Mouse (Mus musculus) cerebellum, postnatal 4 days (tissue): ENCODE data around the gene Ikzf2.

Source experiments
- DNase-seq, 2 experiments: peaks; one replicate each; pipeline ENCODE4 v3.0.0; 2022; ENCODE audit warnings: low spot score in 2 of 2, mixed read lengths in 1 of 2

The Ikzf2 gene

GRCm38 (mm10) chr1:69667456-69667855 is 19.6 kb downstream of the Ikzf2 start:
- DNase-seq, result no peak

DNA sequence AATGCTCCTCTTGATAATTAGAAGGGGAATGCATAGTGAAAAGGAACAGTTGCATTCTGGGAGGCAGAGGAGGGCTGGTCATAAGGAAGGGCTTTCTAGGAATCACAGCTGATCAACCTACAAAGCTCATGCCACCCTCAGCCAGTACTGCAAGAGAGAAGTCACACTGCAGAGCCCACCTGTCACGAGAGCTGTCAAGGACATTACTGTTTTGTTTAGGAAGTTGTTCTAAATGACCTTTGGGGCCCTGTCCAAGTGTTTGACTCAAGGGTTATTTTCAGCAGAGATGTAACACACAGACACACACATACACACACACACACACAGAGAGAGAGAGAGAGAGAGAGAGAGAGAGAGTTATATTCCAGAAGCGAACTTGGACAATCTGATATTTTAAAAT is 27.3 kb downstream of the Ikzf2 start:
- DNase-seq, result no peak

DNA sequence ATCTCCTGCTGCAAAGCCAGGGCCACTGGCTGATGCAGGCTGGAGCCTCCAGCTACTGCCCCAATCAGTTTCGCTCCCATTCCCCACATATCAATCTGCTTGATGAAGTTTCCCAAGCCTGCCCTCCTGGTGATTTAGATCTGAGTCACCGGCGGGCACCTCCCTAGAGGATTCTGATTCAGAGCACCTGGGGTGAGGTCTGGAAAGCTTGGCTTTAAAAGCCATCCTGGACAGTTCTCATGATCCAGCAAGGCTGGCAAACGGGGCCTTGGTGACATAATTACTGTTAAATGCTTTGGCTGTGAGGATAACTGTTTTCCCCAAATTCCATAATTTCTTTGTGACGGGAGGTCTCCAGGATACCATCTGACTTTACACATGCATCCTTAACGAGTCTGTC is 29.0 kb downstream of the Ikzf2 start:
- no peak for DNase-seq

DNA sequence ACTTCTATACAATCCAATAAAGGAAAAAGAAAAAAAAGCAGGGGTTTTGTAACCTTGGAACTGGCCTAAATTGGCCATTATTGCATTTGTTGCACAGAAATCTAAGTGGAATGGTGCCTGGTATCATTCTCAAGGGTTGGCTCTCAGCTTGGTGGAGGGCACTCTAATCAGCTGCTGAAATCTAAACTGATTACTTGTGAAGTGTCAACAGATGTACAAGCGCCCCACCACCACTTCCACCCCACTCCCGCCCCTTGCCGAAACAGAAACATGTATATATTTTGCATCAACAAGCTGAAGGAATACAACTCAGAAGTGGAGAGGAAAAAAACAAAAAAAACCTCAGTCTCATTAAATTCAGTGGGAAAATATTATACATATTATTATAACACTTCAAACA is 29.6 kb downstream of the Ikzf2 start:
- no peak for DNase-seq

DNA sequence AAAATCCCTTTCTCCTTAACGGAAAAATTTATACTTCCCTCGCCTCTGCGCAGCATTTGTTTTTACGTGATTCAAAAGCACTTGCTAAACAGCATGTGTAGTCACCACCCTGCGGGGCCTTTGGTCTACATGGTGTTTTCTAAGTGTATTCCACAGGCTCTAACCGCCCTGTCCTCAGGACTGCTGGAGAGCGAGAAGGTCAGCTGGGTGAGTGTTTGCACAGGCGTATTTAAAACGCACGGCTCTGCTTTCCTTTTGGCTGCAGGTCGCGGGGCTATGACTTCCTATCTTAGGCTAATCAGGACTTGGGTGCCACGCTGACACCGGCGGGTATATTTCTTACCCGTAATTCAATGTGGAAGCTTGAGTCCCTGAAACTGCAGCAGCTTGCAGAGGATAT is 30.1 kb downstream of the Ikzf2 start:
- DNase-seq, result no peak

- DNase-seq, result no peak
Observed at GRCm38 (mm10) chr1:69656047-69656782, 30.8 kb downstream of the Ikzf2 start.

DNA sequence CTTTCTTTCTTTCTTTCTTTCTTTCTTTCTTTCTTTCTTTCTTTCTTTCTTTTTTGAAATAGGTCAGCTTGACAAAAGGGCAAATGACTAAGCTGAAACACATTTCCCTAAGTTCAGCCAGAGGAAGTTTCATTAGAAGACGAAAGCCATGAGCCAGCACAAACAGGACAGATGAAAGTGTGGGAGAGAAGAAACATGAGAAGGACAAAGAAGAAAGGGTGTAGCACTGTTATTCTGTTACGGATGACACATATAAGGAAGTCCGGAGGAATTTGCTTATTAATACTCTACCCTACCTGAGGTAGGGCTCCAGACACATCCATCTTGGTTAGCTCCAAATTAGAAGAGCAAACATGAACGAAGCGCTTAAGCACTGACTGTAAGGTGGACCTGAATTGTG is 31.7 kb downstream of the Ikzf2 start:
- no peak for DNase-seq

DNA sequence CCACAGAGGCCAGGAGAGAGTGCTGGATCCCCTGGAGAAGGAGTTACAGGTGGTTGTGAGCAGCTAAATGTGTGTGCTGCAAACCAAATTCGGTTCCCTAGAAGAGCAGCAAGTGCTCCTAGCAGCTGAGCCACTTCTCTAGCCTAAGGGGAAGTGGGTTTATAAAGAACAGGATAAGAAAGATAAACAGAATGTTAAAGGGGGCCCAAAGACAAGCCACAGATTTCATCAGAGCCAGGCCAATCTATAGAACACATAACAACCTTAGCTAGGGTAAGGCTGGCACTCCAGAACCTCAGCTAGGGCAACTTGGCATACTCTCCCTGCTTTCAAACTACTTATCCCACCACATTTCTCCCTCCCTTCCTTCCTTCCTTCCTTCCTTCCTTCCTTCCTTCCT is 32.1 kb downstream of the Ikzf2 start:
- DNase-seq, result no peak

DNA sequence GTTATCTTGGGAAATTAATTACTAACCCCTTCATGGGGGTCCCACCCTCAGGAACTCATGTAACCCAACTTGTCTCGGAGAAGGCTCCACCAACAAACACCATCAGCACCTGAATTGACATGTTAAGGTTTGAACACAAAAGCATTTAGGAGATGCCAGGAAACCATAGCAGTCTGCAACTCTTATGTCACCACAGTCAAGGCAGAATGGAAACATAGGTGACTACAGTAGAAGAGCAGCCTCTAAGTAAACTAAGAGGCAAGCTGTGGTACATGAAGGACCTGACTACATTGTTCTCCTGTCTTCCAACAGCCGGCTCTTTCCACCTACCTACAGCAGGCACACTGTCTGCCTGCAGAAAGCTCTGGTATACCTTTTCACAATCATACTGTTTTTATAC is 33.6 kb downstream of the Ikzf2 start:
- DNase-seq, result no peak

GRCm38 (mm10) chr1:69643138-69643537 is 43.9 kb downstream of the Ikzf2 start:
- DNase-seq, result no peak

DNA sequence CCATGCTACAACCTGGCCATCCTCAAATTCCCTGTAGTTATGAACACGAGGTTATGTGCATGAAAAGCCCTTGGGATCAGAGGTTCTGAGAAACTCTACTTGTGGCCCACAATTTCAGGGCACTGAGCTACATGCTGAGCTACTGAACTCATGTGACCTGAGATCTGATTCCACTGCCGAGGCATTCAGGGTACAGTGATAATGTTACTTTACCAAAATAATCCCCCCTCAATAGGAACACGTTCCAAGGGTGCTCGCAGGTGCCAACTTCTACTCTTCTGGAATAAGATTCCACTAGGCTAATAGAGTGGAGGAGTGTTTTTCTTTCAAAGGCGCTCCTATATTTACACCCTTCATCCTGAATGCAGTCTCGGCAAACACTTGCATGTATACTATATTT is 45.1 kb downstream of the Ikzf2 start:
- no peak for DNase-seq

DNA sequence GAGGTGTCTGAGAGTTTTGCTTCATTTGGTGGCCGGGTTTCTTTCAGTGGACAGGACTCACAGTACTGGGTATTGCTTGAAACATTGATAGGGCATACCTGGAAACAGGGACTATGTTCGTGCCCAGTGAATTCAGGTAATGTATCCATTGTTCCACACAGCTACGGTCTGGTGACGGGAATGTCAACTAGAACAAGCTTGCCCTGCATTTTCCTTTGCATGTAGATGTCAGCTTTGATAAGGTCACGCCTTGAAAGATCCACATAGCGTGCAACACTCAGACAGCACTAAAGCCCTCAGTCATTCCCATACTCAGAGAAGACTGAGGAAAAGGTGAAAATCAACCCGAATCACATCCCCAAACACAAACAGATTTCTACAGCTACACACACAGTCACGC is 48.7 kb downstream of the Ikzf2 start:
- DNase-seq, result no peak

DNA sequence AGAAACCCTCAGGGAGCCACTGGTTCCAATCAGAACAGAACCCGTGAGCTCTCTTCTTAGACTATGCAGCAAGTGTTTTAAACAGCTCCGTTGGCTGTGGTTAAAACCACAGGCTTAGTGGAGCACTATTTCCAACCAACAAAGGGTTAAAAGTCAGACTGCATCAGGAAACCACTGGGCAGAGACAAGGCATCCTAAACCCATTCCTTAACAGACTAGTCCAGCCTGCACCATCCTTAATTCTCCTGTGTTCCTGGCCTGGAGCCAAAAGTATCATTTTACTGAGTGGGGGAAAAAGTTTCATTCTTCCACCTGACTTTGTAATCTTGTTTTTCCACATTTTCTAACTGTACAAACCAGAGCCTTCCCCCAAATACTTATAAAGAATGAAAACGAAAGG is 49.1 kb downstream of the Ikzf2 start:
- no peak for DNase-seq

GRCm38 (mm10) chr1:69634259-69634658 is 52.8 kb downstream of the Ikzf2 start:
- DNase-seq, result no peak

DNA sequence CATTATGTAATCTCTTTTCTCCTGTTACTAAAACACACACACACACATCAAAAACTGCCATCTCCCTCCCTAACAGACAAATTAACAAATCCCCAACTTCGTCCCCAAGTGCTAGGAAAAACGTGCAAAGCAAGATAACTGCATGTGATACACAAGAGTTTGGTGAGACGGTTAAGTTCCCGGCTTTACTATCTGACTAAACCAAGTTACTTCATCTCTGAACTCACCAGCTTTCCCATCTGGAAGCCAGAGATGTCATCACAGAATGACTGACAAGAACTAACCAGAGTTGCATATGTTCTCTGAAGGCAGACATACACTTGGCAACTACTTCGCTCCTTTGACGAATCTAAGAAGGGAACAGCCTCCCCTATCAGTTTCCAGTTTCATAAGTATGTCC is 56.5 kb downstream of the Ikzf2 start:
- no peak for DNase-seq

DNA sequence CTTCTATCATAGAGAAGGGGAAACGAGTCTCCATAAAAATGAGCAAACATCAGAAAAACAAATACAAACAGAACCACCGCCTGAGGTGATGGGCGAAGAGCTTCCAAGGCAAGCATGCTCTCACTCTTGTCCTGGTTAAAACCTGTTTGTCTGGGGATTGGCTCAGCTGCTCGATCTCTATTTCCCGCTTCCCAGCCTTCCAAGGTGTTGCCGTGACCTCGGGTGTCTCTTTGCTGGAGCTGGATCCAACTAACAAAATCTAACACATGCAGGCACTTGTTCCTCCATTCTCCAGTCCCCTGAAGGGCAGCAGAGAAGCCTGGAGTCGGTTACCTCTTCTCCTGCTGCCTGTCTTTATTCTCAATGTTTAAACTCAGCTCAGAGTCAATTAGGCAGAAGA is 57.5 kb downstream of the Ikzf2 start:
- DNase-seq, result no peak

DNA sequence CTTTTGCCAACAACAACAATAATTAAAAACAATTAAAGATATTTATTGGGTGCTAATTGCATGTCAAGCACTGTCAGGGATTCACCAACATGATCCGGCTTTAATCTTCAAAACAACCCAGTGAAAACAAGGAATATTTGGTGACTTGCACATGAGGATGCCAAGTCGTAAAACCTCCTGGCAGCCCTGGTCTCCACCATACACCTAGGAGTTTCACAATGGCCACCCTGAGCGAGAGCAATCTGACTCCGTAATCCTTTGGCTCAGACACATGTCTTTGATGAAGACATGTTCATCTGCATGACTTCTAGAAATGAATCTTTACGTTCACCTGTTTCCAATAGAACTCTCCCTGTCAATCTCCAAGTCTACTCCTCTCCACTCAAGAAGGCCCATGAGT is 75.0 kb downstream of the Ikzf2 start:
- DNase-seq, result no peak

DNA sequence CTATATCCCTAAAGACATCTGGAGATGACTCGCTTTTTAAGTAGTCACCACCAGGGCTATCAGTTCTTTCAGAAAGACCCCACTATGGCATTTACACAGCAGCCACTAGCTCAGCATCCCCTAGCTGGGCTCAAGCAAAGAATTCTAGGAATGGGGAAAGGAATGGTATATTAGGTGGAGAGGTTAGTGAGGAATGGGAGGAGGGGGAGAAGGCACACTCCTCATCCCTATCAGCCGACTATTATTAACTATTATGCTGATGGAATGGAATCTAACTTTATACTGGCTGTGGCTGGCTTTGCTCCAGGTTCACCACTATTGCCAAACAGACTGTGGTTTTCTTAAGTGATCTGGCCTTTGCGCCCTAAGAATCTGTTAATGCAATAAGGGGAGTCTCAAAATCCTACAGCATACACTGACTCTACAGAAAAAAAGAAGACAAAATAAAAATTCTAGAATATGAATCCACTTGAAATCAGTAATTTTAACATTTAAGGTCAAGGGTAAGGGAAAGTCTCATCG is 75.8 kb downstream of the Ikzf2 start:
- no peak for DNase-seq

DNA sequence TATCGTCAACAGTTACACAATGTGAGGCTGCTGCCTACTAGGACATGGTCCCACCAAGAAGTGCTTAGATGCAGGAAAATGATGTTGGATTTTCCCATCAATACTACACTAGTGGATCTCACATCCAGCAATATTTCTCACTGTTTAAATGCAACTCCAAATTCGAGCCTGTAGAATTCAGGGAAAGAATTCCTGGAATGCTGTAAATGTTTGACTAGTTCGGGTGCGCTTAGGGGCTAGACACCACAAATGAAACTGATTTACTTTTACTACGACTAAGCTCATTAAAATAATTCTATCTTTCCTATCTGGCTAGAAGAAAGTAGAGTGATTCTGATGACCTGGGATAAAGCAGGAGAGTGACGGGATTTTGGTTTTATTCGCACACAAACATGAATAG is 76.3 kb downstream of the Ikzf2 start:
- DNase-seq, result no peak

GRCm38 (mm10) chr1:69608846-69609245 is 78.2 kb downstream of the Ikzf2 start:
- DNase-seq, result no peak

GRCm38 (mm10) chr1:69606844-69607243 is 80.2 kb downstream of the Ikzf2 start:
- no peak for DNase-seq

DNA sequence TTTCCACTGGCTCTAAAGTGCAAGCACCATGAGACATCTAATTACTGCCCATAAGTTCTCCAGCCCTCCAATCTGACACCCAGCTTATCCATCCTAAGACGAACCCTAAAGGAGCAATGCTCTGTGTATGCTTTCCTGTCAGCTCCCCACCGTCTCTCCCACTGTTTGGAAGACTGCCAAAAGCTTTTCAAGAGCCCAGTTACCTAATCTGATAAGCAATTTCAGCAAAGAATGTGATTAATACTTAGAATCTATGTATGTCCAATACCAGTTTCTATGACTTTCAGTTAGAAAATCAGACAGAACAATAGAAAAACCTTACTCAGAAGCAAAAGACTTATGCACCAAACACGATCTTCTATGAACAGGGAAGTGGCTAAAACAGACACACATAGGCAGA is 82.8 kb downstream of the Ikzf2 start:
- DNase-seq, result no peak

DNA sequence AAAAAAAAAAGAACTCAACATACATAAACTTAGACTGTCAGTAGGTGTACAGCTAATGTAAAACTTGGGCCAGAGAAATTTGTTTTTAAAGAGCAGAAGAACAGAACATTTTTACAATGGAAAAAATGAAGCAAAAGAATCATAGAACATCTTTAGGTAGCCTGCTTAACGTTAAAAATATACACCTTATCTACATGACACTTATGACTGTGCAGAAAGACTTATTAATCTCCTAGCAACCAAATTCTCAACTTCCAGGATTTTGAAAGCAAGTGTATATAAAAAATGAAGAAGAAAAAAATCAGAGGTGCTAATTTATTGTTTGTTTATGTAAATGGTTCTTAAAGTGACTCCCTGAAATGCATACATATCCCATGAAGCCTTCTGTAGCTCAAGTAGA is 86.1 kb downstream of the Ikzf2 start:
- DNase-seq, result no peak
